Mouse (Mus musculus): ENCODE results near the gene Olfm1. TPM values are rescaled to one million over a fixed set of nuclear protein-coding genes. Genes with fewer than 3 reads are reported as not detected.

Olfm1 gene
- polyA plus RNA-seq, 1 experiment from 2014 or later = 372 TPM

DNA sequence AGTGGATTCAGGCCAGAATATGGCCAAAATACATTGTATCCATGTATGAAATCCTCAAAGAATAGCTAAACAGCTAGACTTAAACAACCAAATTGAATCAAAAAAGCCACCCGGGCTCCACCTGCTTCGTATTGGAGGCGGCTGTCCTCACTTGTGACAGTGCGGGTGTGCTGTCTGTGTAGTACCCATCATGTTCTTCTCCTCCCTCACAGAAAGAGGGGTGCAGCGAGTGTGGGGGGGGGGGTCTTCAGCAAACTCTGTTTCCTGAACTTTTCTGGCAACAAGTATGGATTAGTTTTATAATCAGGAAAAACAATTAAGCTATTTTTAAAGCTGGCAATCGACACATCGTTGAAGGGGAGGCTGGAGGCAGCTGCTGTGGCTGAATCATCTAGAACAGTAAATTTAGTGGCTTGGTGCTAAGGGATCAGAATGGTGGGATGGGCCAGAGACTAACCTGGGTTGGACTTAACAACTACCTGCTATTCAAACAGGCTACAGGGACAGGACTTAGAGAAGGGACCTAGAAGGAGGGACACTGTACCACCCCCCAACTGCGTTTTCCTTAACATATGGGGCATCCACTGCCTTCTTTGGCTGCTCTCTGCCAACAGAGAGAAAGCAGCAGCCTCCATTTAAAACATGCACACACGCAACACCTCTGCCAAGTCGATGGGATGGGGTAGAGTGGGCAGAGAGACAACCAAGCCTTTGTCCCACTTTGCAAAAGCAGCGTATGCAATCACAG, 79.6 kb downstream of the Olfm1 start:
- WGBS = 72% methylated on average over 11 of the region's 11 CpGs
- H3K27me3 ChIP-seq = no peaks in the 10 kb centered on the region
- ATAC-seq (ENCODE audit: low FRiP score, low read depth) = no peak
- H3K9ac ChIP-seq = no peak overlapping the region
- no peak overlapping the region for H3K4me3 ChIP-seq
- H3K36me3 ChIP-seq = no peaks in the 10 kb centered on the region
- H3K4me2 ChIP-seq = no peak overlapping the region
- peaks cover 11% of the 10 kb centered on the region for H3K4me1 ChIP-seq (replicated peaks)
- no peak overlapping the region; the same call in 1 of the 2 replicates for H3K27ac ChIP-seq (replicated peaks)
- no peaks in the 10 kb centered on the region for H3K9me3 ChIP-seq

DNA sequence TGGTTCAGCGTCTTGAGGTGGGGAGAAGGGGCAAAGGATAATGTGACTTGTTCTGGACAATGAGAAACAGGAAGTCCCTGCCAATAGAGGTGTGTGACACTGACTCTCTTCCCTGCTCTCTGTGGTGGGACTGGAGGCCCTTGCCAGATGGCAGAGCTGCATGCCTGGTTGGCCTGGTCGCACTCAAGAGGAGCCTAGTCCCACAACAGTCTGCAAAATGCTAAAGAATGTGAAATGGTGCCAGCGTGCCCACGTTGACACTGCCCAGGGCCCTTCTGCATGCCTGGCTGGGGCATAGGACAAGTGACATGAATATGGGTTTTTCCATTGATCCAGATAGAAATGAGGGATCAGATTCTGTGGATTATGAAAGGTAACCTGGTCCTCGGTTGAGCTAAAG, 81.2 kb downstream of the Olfm1 start:
- Histone ChIP-seq H3K27me3 (no peaks in the 10 kb centered on the region), H3K9ac (no peak overlapping the region), H3K4me1 (replicated peaks) (peaks cover 22% of the 10 kb centered on the region), H3K36me3 (no peaks in the 10 kb centered on the region), H3K4me3 (no peak overlapping the region), H3K4me2 (no peak overlapping the region), H3K27ac (replicated peaks) (no peak overlapping the region), H3K9me3 (no peaks in the 10 kb centered on the region)
- WGBS = 80% methylated on average over 5 of the region's 5 CpGs
- ATAC-seq (ENCODE audit: low FRiP score, low read depth) = no peak

DNA sequence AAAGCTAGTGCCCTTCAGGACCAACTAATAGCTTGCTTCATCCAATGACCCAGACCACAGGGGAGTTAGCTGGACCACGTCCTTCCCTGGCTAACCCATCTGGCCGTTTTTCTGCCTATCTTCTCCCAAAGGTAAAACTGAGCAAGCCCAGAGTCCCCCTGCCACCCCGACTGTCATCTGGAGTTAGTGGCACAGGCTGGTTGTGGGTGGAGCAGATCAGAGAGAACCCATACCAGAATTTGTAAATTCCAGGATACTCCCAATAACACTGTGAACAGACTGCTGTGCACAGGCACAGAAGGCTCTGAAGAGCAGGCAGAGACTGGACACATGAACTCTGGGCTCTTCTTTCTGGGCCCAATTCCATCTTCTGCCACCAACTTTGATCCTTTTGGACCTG, 82.6 kb downstream of the Olfm1 start:
- 66% methylated on average over 3 of the region's 3 CpGs for WGBS
- no peaks in the 10 kb centered on the region for H3K27me3 ChIP-seq
- H3K36me3 ChIP-seq = no peaks in the 10 kb centered on the region
- no peak overlapping the region for H3K4me3 ChIP-seq
- ATAC-seq (ENCODE audit: low FRiP score, low read depth) = no peak
- peaks cover 19% of the 10 kb centered on the region for H3K4me1 ChIP-seq (replicated peaks)
- H3K27ac ChIP-seq (replicated peaks) = no peak overlapping the region
- H3K9ac ChIP-seq = no peak overlapping the region
- H3K9me3 ChIP-seq = no peaks in the 10 kb centered on the region
- no peak overlapping the region for H3K4me2 ChIP-seq

DNA sequence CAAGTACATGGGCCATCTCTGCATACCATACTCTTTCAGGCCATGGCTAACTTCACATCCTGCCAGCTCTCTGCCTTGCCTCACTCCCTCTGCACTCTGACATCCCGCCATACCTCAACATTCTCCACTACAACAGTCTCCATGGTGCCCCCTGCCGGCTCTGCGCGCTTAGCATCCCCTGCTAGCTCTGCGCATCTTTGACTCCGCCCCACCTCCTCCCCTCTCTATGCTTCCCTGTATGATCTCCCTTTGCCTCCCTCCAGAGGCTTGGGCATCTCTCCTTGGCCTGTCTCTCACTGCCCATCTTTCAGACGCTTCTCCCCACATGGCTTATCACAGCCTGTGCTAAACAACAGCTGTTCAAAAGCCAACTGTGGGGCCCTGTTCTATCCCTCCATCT, 85.4 kb downstream of the Olfm1 start:
- Histone ChIP-seq H3K36me3 (no peaks in the 10 kb centered on the region), H3K27me3 (no peaks in the 10 kb centered on the region), H3K4me1 (replicated peaks) (0 out of 2 replicates have a peak, but pooled peaks cover 11% of the 10 kb centered on the region), H3K27ac (replicated peaks) (no peak overlapping the region), H3K9ac (no peak overlapping the region), H3K4me3 (no peak overlapping the region), H3K9me3 (no peaks in the 10 kb centered on the region), H3K4me2 (no peak overlapping the region)
- peak; percentile 40; the same call in 1 of the 2 replicates for ATAC-seq (ENCODE audit: low FRiP score, low read depth)
- WGBS = 11% methylated on average over 7 of the region's 7 CpGs

DNA sequence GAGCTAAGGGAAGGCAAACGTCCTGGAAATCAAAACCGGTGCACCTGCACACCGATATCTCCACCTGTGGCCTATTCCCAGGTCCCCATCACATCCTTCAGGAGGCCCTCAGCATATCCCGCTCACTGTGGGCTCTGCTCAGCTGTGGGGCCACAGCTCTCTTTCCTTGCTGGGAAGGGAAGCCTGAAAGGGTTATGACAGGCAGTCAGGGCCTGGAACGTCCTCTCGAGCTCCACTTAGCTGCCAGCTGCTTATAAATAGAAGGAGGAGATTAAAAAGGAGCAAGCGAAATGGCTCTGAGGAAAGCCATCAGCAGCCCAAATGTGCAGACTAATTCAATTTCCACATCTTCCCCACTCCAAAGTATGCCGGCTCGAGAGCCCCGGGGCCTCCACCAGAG, 86.1 kb downstream of the Olfm1 start:
- ATAC-seq (ENCODE audit: low FRiP score, low read depth) = no peak
- no peaks in the 10 kb centered on the region for H3K36me3 ChIP-seq
- 71% methylated on average over 10 of the region's 10 CpGs for WGBS
- H3K4me3 ChIP-seq = no peak overlapping the region
- H3K9ac ChIP-seq = no peak overlapping the region
- peak overlapping the region; percentile 22; the same call in 1 of the 2 replicates for H3K27ac ChIP-seq (replicated peaks)
- H3K4me1 ChIP-seq (replicated peaks) = 0 out of 2 replicates have a peak, but pooled peaks cover 11% of the 10 kb centered on the region
- H3K9me3 ChIP-seq = no peaks in the 10 kb centered on the region
- H3K27me3 ChIP-seq = no peaks in the 10 kb centered on the region
- no peak overlapping the region for H3K4me2 ChIP-seq

Other genes starting within 250 kb of the Olfm1 start
- not detected in 2 replicates for gene Fcnb, start 108.1 kb upstream of the Olfm1 start, polyA plus RNA-seq (2015; fragmentation: Nextera tagmentation; extraction: Ambion mirVana)